Mouse (Mus musculus): ENCODE data around the gene Mucl3. TPM values are rescaled to one million over a fixed set of nuclear protein-coding genes. Genes with fewer than 3 reads are reported as not detected.
A peak's percentile ranks its signal among the peaks of the same experiment; 100 is the strongest.

Mucl3 gene
- total and polyA plus RNA-seq, 3 experiments: 0.11 to 1.3 (median 0.34) TPM

DNA sequence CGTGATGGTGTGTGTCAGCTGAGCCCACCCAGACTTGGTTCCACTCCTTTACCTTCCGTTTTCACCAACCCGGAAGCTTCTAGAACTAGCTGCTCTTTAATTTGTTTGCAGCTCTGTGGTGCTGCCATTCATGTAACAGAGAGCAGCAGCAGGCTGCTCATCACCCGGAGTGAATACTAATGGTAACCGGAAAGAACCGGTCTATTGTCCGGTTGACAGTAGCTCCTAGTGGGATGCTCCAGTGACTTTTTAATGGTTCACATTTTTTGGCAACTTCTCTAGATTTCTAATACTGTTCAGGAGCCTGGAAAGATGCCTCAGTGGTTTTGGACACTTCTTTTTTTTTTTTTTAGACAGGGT lies 52.3 kb downstream of the Mucl3 start:
- peaks cover 7% of the 10 kb centered on the region for H3K9me3 ChIP-seq (replicated peaks; ENCODE audit: low read length)
- TF ChIP-seq ZMIZ1 (IDR thresholded peaks at IDR 0.05; ENCODE audit: low read depth, low read length) (no peak), UBTF (IDR thresholded peaks at IDR 0.05; ENCODE audit: low read depth, low read length) (no peak), CHD1 (IDR thresholded peaks at IDR 0.05; ENCODE audit: low read depth, low read length) (no peak), GABPA (IDR thresholded peaks at IDR 0.05; ENCODE audit: insufficient replicate concordance, low read depth, low read length) (no peak), KAT2A (IDR thresholded peaks at IDR 0.05; ENCODE audit: insufficient replicate concordance, low read length) (no peak), MXI1 (IDR thresholded peaks at IDR 0.05; ENCODE audit: low read depth, low read length) (no peak), POLR2A (IDR thresholded peaks at IDR 0.05; ENCODE audit: low read depth, low read length) (no peak), NELFE (IDR thresholded peaks at IDR 0.05; ENCODE audit: low read depth, low read length) (no peak), USF1 (IDR thresholded peaks at IDR 0.05; ENCODE audit: low read depth, low read length) (no peak), TCF12 (IDR thresholded peaks at IDR 0.05; ENCODE audit: low read depth, low read length) (no peak), JUN (IDR thresholded peaks at IDR 0.05; ENCODE audit: insufficient read depth, low read depth, low read length) (no peak), NRF1 (IDR thresholded peaks at IDR 0.05; ENCODE audit: low read depth, low read length) (no peak)
- peaks cover 16% of the 10 kb centered on the region for H3K27me3 ChIP-seq (replicated peaks)
- dilution Hi-C loops (cut with MboI; ENCODE audit: extremely low pct_ligation_motif_present, extremely low pct_unique_long_range_greater_than_20kb, low sequenced_read_pairs) (no loop called here), in situ Hi-C loops (cut with MboI; ENCODE audit: low pct_ligation_motif_present, low pct_unique_long_range_greater_than_20kb, low sequenced_read_pairs) (no loop called here)
- no peak overlapping the region for H3K4me2 ChIP-seq (ENCODE audit: insufficient read depth, low read depth, poor library complexity, severe bottlenecking)
- no peak overlapping the region for H3K9ac ChIP-seq (ENCODE audit: insufficient read depth, low read depth)
- no peak overlapping the region for H3K4me3 ChIP-seq (replicated peaks in 1 of 3; ENCODE audit: low read depth in 2 of 3, low read length in 2 of 3, poor library complexity in 1 of 3)
- DNase-seq (ENCODE audit: extremely low read depth): no peak
- no peak overlapping the region for H3K27ac ChIP-seq (ENCODE audit: insufficient read depth, low read depth)
- H3K36me3 ChIP-seq (replicated peaks in 1 of 2; ENCODE audit: control insufficient read depth in 1 of 2, insufficient read depth in 1 of 2, low read length in 1 of 2): no peaks in the 10 kb centered on the region
- H3K4me1 ChIP-seq (ENCODE audit: control insufficient read depth in 1 of 2, insufficient read depth in 2 of 2): peaks cover 0 to 6% of the 10 kb centered on the region in 2 experiments; a peak in 2 of 4 replicates
- no peaks in the 10 kb centered on the region for H3K79me2 ChIP-seq (replicated peaks; ENCODE audit: control insufficient read depth, extremely low read depth, insufficient read depth, poor library complexity, severe bottlenecking)

GRCm38 (mm10) chr17:35590410-35591218 lies 52.9 kb downstream of the Mucl3 start:
- no peak overlapping the region for H3K9ac ChIP-seq (ENCODE audit: insufficient read depth, low read depth)
- TF ChIP-seq CTCF (conservative IDR thresholded peaks at IDR 0.05 in 1 of 2, IDR thresholded peaks at IDR 0.05 in 1 of 2; ENCODE audit: low read depth in 2 of 2, low read length in 2 of 2) (peak; percentile 81 to 97), USF2 (conservative IDR thresholded peaks at IDR 0.05; ENCODE audit: low read depth, low read length) (no peak), ZKSCAN1 (IDR thresholded peaks at IDR 0.05; ENCODE audit: borderline replicate concordance, low read depth, low read length) (no peak), NELFE (IDR thresholded peaks at IDR 0.05; ENCODE audit: low read depth, low read length) (no peak), PAX5 (IDR thresholded peaks at IDR 0.05; ENCODE audit: low read length) (no peak), TBP (conservative IDR thresholded peaks at IDR 0.05; ENCODE audit: low read depth, low read length) (no peak), MXI1 (IDR thresholded peaks at IDR 0.05; ENCODE audit: low read depth, low read length) (peak; percentile 41; the same call in 1 of the 2 replicates), BHLHE40 (IDR thresholded peaks at IDR 0.05; ENCODE audit: low read depth, low read length) (0 out of 2 replicates have a peak, but pooled peaks have one; percentile 22), MYC (IDR thresholded peaks at IDR 0.05; ENCODE audit: low read depth, low read length) (0 out of 2 replicates have a peak, but pooled peaks have one; percentile 39), CHD1 (IDR thresholded peaks at IDR 0.05; ENCODE audit: low read depth, low read length) (no peak), JUN (IDR thresholded peaks at IDR 0.05; ENCODE audit: insufficient read depth, low read depth, low read length) (no peak), UBTF (IDR thresholded peaks at IDR 0.05; ENCODE audit: low read depth, low read length) (no peak), SIN3A (IDR thresholded peaks at IDR 0.05; ENCODE audit: low read length) (no peak), RAD21 (IDR thresholded peaks at IDR 0.05; ENCODE audit: low read depth, low read length) (peak; percentile 56), ETS1 (conservative IDR thresholded peaks at IDR 0.05; ENCODE audit: low read depth, low read length) (no peak), SMC3 (IDR thresholded peaks at IDR 0.05; ENCODE audit: low read depth, low read length) (peak; percentile 66), CHD2 (IDR thresholded peaks at IDR 0.05; ENCODE audit: low read length) (no peak), IRF4 (IDR thresholded peaks at IDR 0.05; ENCODE audit: low read depth, low read length) (no peak)
- in situ Hi-C loops (cut with MboI; ENCODE audit: low pct_ligation_motif_present, low pct_unique_long_range_greater_than_20kb, low sequenced_read_pairs): no loop called here

More at GRCm38 (mm10) chr17:35590410-35591218, 52.9 kb downstream of the Mucl3 start:
- H3K36me3 ChIP-seq (replicated peaks in 1 of 2; ENCODE audit: control insufficient read depth in 1 of 2, insufficient read depth in 1 of 2, low read length in 1 of 2): no peaks in the 10 kb centered on the region
- no peak overlapping the region for H3K4me3 ChIP-seq (replicated peaks in 1 of 3; ENCODE audit: low read depth in 2 of 3, low read length in 2 of 3, poor library complexity in 1 of 3)
- peak; percentile 79 for DNase-seq (ENCODE audit: extremely low read depth)
- 0 out of 2 replicates have a peak overlapping the region, but pooled peaks have one; percentile 8 for H3K4me2 ChIP-seq (ENCODE audit: insufficient read depth, low read depth, poor library complexity, severe bottlenecking)
- no peak overlapping the region for H3K27ac ChIP-seq (ENCODE audit: insufficient read depth, low read depth)
- dilution Hi-C loops (cut with MboI; ENCODE audit: extremely low pct_ligation_motif_present, extremely low pct_unique_long_range_greater_than_20kb, low sequenced_read_pairs): no loop called here
- peaks cover 7% of the 10 kb centered on the region for H3K9me3 ChIP-seq (replicated peaks; ENCODE audit: low read length)
- H3K27me3 ChIP-seq (replicated peaks): peaks cover 15% of the 10 kb centered on the region
- no peaks in the 10 kb centered on the region for H3K79me2 ChIP-seq (replicated peaks; ENCODE audit: control insufficient read depth, extremely low read depth, insufficient read depth, poor library complexity, severe bottlenecking)
- H3K4me1 ChIP-seq (ENCODE audit: control insufficient read depth in 1 of 2, insufficient read depth in 2 of 2): peaks cover 0 to 6% of the 10 kb centered on the region in 2 experiments; a peak in 2 of 4 replicates
